Comparison of ENCODE assay signal across 7 mouse cellular contexts in genomic region chr4:133632483-133633327, GRCm38 (mm10). TPM values are rescaled to one million over a fixed set of nuclear protein-coding genes. Genes with fewer than 3 reads are reported as not detected.
DNase-seq lines count a peak whose midpoint lies in the region; ATAC-seq lines count a peak whose summit lies in the region.

No protein-coding gene starts in this region.

- H3K27ac ChIP-seq in lung, embryonic 15.5 days = peak overlapping the region; percentile 59
- H3K27ac ChIP-seq in embryonic facial prominence, embryonic 11.5 days (replicated peaks; ENCODE audit: low read depth, low read length) = 0 out of 2 replicates have a peak overlapping the region, but pooled peaks have one; percentile 47
- peak overlapping the region; percentile 76 for H3K27ac ChIP-seq in hindbrain, embryonic 12.5 days
- H3K27ac ChIP-seq in liver, embryonic 15.5 days (replicated peaks) = peak overlapping the region; percentile 76
- H3K27ac ChIP-seq in stomach, embryonic 14.5 days (ENCODE audit: low read length) = peak overlapping the region; percentile 69; the same call in 1 of the 2 replicates

- no peak for DNase-seq in lung, postnatal 36 days
- DNase-seq in T-cell, adult 2 months (ENCODE audit: low spot score) = peak; percentile 52
- peak; percentile 62 for DNase-seq in embryonic facial prominence, embryonic 11.5 days (ENCODE audit: low spot score)

- peak overlapping the region; percentile 95 for H3K4me2 ChIP-seq in lung, embryonic 15.5 days
- H3K4me2 ChIP-seq in embryonic facial prominence, embryonic 11.5 days (ENCODE audit: low read depth, low read length) = peak overlapping the region; percentile 92
- H3K4me2 ChIP-seq in hindbrain, embryonic 12.5 days (replicated peaks) = peak overlapping the region; percentile 74
- peak overlapping the region; percentile 94 for H3K4me2 ChIP-seq in liver, embryonic 15.5 days
- peak overlapping the region; percentile 58 for H3K4me2 ChIP-seq in stomach, embryonic 14.5 days (replicated peaks; ENCODE audit: low read depth, low read length)

- H3K4me1 ChIP-seq in lung, embryonic 15.5 days = peaks cover 27% of the 10 kb centered on the region
- no peaks in the 10 kb centered on the region for H3K4me1 ChIP-seq in embryonic facial prominence, embryonic 11.5 days (ENCODE audit: control insufficient read depth, insufficient read depth, low read length)
- peaks cover 19% of the 10 kb centered on the region for H3K4me1 ChIP-seq in hindbrain, embryonic 12.5 days
- peaks cover 31% of the 10 kb centered on the region for H3K4me1 ChIP-seq in liver, embryonic 15.5 days (replicated peaks)
- peaks cover 12% of the 10 kb centered on the region; the same call in 1 of the 2 replicates for H3K4me1 ChIP-seq in stomach, embryonic 14.5 days (ENCODE audit: control insufficient read depth, insufficient read depth, low read length)

- peak overlapping the region; percentile 89 for H3K9ac ChIP-seq in lung, embryonic 15.5 days
- peak overlapping the region; percentile 91 for H3K9ac ChIP-seq in embryonic facial prominence, embryonic 11.5 days (replicated peaks; ENCODE audit: low read length)
- H3K9ac ChIP-seq in hindbrain, embryonic 12.5 days = peak overlapping the region; percentile 91
- H3K9ac ChIP-seq in liver, embryonic 15.5 days = peak overlapping the region; percentile 85
- peak overlapping the region; percentile 90 for H3K9ac ChIP-seq in stomach, embryonic 14.5 days (replicated peaks; ENCODE audit: low read depth, low read length)

- ATAC-seq in lung, embryonic 15.5 days (ENCODE audit: borderline replicate concordance, extremely low read depth, low FRiP score, low TSS enrichment) = peak; percentile 40; the same call in 1 of the 2 replicates
- ATAC-seq in embryonic facial prominence, embryonic 11.5 days (replicated peaks; ENCODE audit: insufficient number of reproducible peaks, low FRiP score, low TSS enrichment, low read depth) = peak; percentile 36; the same call in 1 of the 2 replicates
- ATAC-seq in hindbrain, embryonic 12.5 days (ENCODE audit: low FRiP score) = peak; percentile 75
- peak; percentile 65 for ATAC-seq in liver, embryonic 15.5 days (ENCODE audit: insufficient read depth)
- ATAC-seq in stomach, embryonic 14.5 days (ENCODE audit: insufficient number of reproducible peaks, insufficient read depth, low FRiP score, low read depth) = peak; percentile 66

- no peaks in the 10 kb centered on the region for H3K36me3 ChIP-seq in lung, embryonic 15.5 days
- no peaks in the 10 kb centered on the region for H3K36me3 ChIP-seq in embryonic facial prominence, embryonic 11.5 days (replicated peaks; ENCODE audit: control insufficient read depth, insufficient read depth, low read depth, low read length)
- no peaks in the 10 kb centered on the region for H3K36me3 ChIP-seq in hindbrain, embryonic 12.5 days
- H3K36me3 ChIP-seq in liver, embryonic 15.5 days (replicated peaks) = no peaks in the 10 kb centered on the region
- no peaks in the 10 kb centered on the region for H3K36me3 ChIP-seq in stomach, embryonic 14.5 days (ENCODE audit: control insufficient read depth, insufficient read depth, low read length)

- WGBS in lung, embryonic 15.5 days = 1% methylated on average over 68 of the region's 69 CpGs
- under 1% methylated on average over 49 of the region's 69 CpGs for WGBS in embryonic facial prominence, embryonic 11.5 days
- WGBS in hindbrain, embryonic 12.5 days = 2% methylated on average over 57 of the region's 69 CpGs
- WGBS in liver, embryonic 15.5 days (ENCODE audit: insufficient replicate concordance) = 2% methylated on average over 68 of the region's 69 CpGs
- WGBS in stomach, embryonic 14.5 days = 1% methylated on average over 57 of the region's 69 CpGs

- peak overlapping the region; percentile 84 for H3K4me3 ChIP-seq in lung, embryonic 15.5 days
- H3K4me3 ChIP-seq in embryonic facial prominence, embryonic 11.5 days (ENCODE audit: low read depth, low read length) = peak overlapping the region; percentile 87
- H3K4me3 ChIP-seq in hindbrain, embryonic 12.5 days = peak overlapping the region; percentile 85
- H3K4me3 ChIP-seq in liver, embryonic 15.5 days (replicated peaks) = peak overlapping the region; percentile 73
- peak overlapping the region; percentile 73 for H3K4me3 ChIP-seq in stomach, embryonic 14.5 days (ENCODE audit: low read depth, low read length)

- no peaks in the 10 kb centered on the region for H3K27me3 ChIP-seq in lung, embryonic 15.5 days
- no peaks in the 10 kb centered on the region for H3K27me3 ChIP-seq in embryonic facial prominence, embryonic 11.5 days (ENCODE audit: control insufficient read depth, insufficient read depth, low read length)
- no peaks in the 10 kb centered on the region for H3K27me3 ChIP-seq in hindbrain, embryonic 12.5 days
- H3K27me3 ChIP-seq in liver, embryonic 15.5 days = no peaks in the 10 kb centered on the region
- no peaks in the 10 kb centered on the region for H3K27me3 ChIP-seq in stomach, embryonic 14.5 days (ENCODE audit: control insufficient read depth, insufficient read depth, low read length)

- H3K9me3 ChIP-seq in lung, embryonic 15.5 days = no peaks in the 10 kb centered on the region
- no peaks in the 10 kb centered on the region for H3K9me3 ChIP-seq in embryonic facial prominence, embryonic 11.5 days (replicated peaks; ENCODE audit: control insufficient read depth, low read length)
- no peaks in the 10 kb centered on the region for H3K9me3 ChIP-seq in hindbrain, embryonic 12.5 days (replicated peaks)
- no peaks in the 10 kb centered on the region for H3K9me3 ChIP-seq in liver, embryonic 15.5 days (replicated peaks)
- H3K9me3 ChIP-seq in stomach, embryonic 14.5 days (ENCODE audit: control insufficient read depth, low read depth, low read length) = no peaks in the 10 kb centered on the region

RNA-seq across cellular contexts. Expression of gene Zdhhc18, which starts 17.2 kb away (rescaled TPM):
- polyA plus RNA-seq in lung, embryonic 15.5 days (2015; fragmentation: Nextera tagmentation; extraction: Ambion mirVana) = 6.2 and 7.7 TPM in 2 replicates
- polyA plus RNA-seq in embryonic facial prominence, embryonic 11.5 days (2014; fragmentation: Nextera tagmentation; extraction: Ambion mirVana) = 1.9 and 3.1 TPM in 2 replicates
- 4.1 and 6.4 TPM in 2 replicates for polyA plus RNA-seq in hindbrain, embryonic 12.5 days (2016; fragmentation: Nextera tagmentation; extraction: Ambion mirVana)
- 1.2 and 1.9 TPM in 2 replicates for polyA plus RNA-seq in liver, embryonic 15.5 days (2015; fragmentation: Nextera tagmentation; extraction: Ambion mirVana)
- polyA plus RNA-seq in stomach, embryonic 14.5 days (2014; fragmentation: Nextera tagmentation; extraction: Ambion mirVana) = 2.7 and 3.2 TPM in 2 replicates

RNA-seq across cellular contexts. Expression of gene Sfn, which starts 30.7 kb away (rescaled TPM):
- polyA plus RNA-seq in lung, embryonic 15.5 days (2015; fragmentation: Nextera tagmentation; extraction: Ambion mirVana) = 17.7 and 20.9 TPM in 2 replicates
- polyA plus RNA-seq in embryonic facial prominence, embryonic 11.5 days (2014; fragmentation: Nextera tagmentation; extraction: Ambion mirVana) = 32.4 and 36.4 TPM in 2 replicates
- 12.6 and 13.6 TPM in 2 replicates for polyA plus RNA-seq in hindbrain, embryonic 12.5 days (2016; fragmentation: Nextera tagmentation; extraction: Ambion mirVana)
- 0.47 and 0.69 TPM in 2 replicates for polyA plus RNA-seq in liver, embryonic 15.5 days (2015; fragmentation: Nextera tagmentation; extraction: Ambion mirVana)
- polyA plus RNA-seq in stomach, embryonic 14.5 days (2014; fragmentation: Nextera tagmentation; extraction: Ambion mirVana) = 158 and 163 TPM in 2 replicates

RNA-seq across cellular contexts. Expression of gene Pigv, which starts 39.7 kb away (rescaled TPM):
- polyA plus RNA-seq in lung, embryonic 15.5 days (2015; fragmentation: Nextera tagmentation; extraction: Ambion mirVana) = 18.4 and 20.2 TPM in 2 replicates
- 9.3 and 9.9 TPM in 2 replicates for polyA plus RNA-seq in embryonic facial prominence, embryonic 11.5 days (2014; fragmentation: Nextera tagmentation; extraction: Ambion mirVana)
- polyA plus RNA-seq in hindbrain, embryonic 12.5 days (2016; fragmentation: Nextera tagmentation; extraction: Ambion mirVana) = 16.6 and 18.6 TPM in 2 replicates
- polyA plus RNA-seq in liver, embryonic 15.5 days (2015; fragmentation: Nextera tagmentation; extraction: Ambion mirVana) = 5.5 and 6.3 TPM in 2 replicates
- 15.6 and 18.9 TPM in 2 replicates for polyA plus RNA-seq in stomach, embryonic 14.5 days (2014; fragmentation: Nextera tagmentation; extraction: Ambion mirVana)

RNA-seq across cellular contexts. Expression of gene Gpn2, which starts 48.5 kb away (rescaled TPM):
- 20.7 and 20.8 TPM in 2 replicates for polyA plus RNA-seq in lung, embryonic 15.5 days (2015; fragmentation: Nextera tagmentation; extraction: Ambion mirVana)
- polyA plus RNA-seq in embryonic facial prominence, embryonic 11.5 days (2014; fragmentation: Nextera tagmentation; extraction: Ambion mirVana) = 23.6 and 26.6 TPM in 2 replicates
- 21.9 and 22.2 TPM in 2 replicates for polyA plus RNA-seq in hindbrain, embryonic 12.5 days (2016; fragmentation: Nextera tagmentation; extraction: Ambion mirVana)
- 8.6 and 10.8 TPM in 2 replicates for polyA plus RNA-seq in liver, embryonic 15.5 days (2015; fragmentation: Nextera tagmentation; extraction: Ambion mirVana)
- 17.7 and 18.9 TPM in 2 replicates for polyA plus RNA-seq in stomach, embryonic 14.5 days (2014; fragmentation: Nextera tagmentation; extraction: Ambion mirVana)

RNA-seq across cellular contexts. Expression of gene Gpatch3, which starts 58.2 kb away (rescaled TPM):
- 6.3 and 9.9 TPM in 2 replicates for polyA plus RNA-seq in lung, embryonic 15.5 days (2015; fragmentation: Nextera tagmentation; extraction: Ambion mirVana)
- 7.3 and 8.6 TPM in 2 replicates for polyA plus RNA-seq in embryonic facial prominence, embryonic 11.5 days (2014; fragmentation: Nextera tagmentation; extraction: Ambion mirVana)
- polyA plus RNA-seq in hindbrain, embryonic 12.5 days (2016; fragmentation: Nextera tagmentation; extraction: Ambion mirVana) = 10.9 and 12.8 TPM in 2 replicates
- polyA plus RNA-seq in liver, embryonic 15.5 days (2015; fragmentation: Nextera tagmentation; extraction: Ambion mirVana) = 3.8 and 4.9 TPM in 2 replicates
- 5.5 TPM in 2 replicates for polyA plus RNA-seq in stomach, embryonic 14.5 days (2014; fragmentation: Nextera tagmentation; extraction: Ambion mirVana)
